Mouse (Mus musculus) hindbrain, embryonic 11.5 days (tissue): ENCODE measurements around the gene Xpnpep1. TPM values are rescaled to one million over a fixed set of nuclear protein-coding genes. Genes with fewer than 3 reads are reported as not detected.

Experiments used
- ATAC-seq: fragments of 200-750 bp; cut with Nextera tagmentation; 2 replicates; pipeline ENCODE4 v1.8.0; 2017; ENCODE audit warnings: mild to moderate bottlenecking, moderate TSS enrichment, moderate library complexity; ENCODE audit not compliant: low FRiP score
- DNase-seq: peaks from one replicate; pipeline ENCODE4 v3.0.0-alpha.2; 2015; ENCODE audit warnings: low spot score
- H3K27ac ChIP-seq: fragments of 300-500 bp; sonication (generic); 2 replicates; pipeline ENCODE4 v1.5.1; 2014; ENCODE audit warnings: mild to moderate bottlenecking, low read depth, low read length
- H3K27me3 ChIP-seq: fragments of 300-500 bp; sonication (generic); 2 replicates; pipeline ENCODE4 v1.6.1; 2014; ENCODE audit warnings: mild to moderate bottlenecking, low read length, moderate library complexity, mixed read lengths; ENCODE audit not compliant: control insufficient read depth, insufficient read depth
- H3K36me3 ChIP-seq: fragments of 300-500 bp; sonication (generic); 2 replicates; pipeline ENCODE4 v1.6.1; 2014; ENCODE audit warnings: mild to moderate bottlenecking, low read length, moderate library complexity, mixed read lengths; ENCODE audit not compliant: control insufficient read depth, insufficient read depth
- H3K4me1 ChIP-seq: fragments of 300-500 bp; sonication (generic); replicated peaks from 2 replicates; pipeline ENCODE4 v1.6.1; 2014; ENCODE audit warnings: low read length, mixed read lengths; ENCODE audit not compliant: control insufficient read depth, insufficient read depth
- H3K4me2 ChIP-seq: fragments of 300-500 bp; sonication (generic); replicated peaks from 2 replicates; pipeline ENCODE4 v1.6.1; 2014; ENCODE audit warnings: mild to moderate bottlenecking, low read depth, low read length
- H3K4me3 ChIP-seq: fragments of 300-500 bp; sonication (generic); 2 replicates; pipeline ENCODE4 v1.5.1; 2014; ENCODE audit warnings: low read depth, low read length
- H3K9ac ChIP-seq: fragments of 300-500 bp; sonication (generic); 2 replicates; pipeline ENCODE4 v1.6.1; 2014; ENCODE audit warnings: low read depth, low read length
- H3K9me3 ChIP-seq: fragments of 300-500 bp; sonication (generic); 2 replicates; pipeline ENCODE4 v1.6.1; 2016; ENCODE audit warnings: low read length; ENCODE audit not compliant: control insufficient read depth
- WGBS: fragments of 180-500 bp; shearing (Covaris S2); extraction: QIAGEN DNeasy Blood & Tissue Kit; methylation state at CpG from one replicate; pipeline ENCODE4 v1.1.7; 2014; 5-methylcytosine and 5-hydroxymethylcytosine counted together
- polyA plus RNA-seq: library from polyadenylated mRNA; unstranded; fragments of >200 nt; fragmentation: Nextera tagmentation; extraction: Ambion mirVana; gene quantifications from 2 replicates; pipeline ENCODE4 v1.2.1, GENCODE M21; 2014

Xpnpep1 gene
- polyA plus RNA-seq, 1 experiment from 2014 or later: 132 TPM

GRCm38 (mm10) chr19:53002166-53003095 lies 37.6 kb downstream of the Xpnpep1 start:
- WGBS: 94% methylated on average over 23 of the region's 23 CpGs
- no peak for DNase-seq
- Histone ChIP-seq H3K9ac (no peak overlapping the region), H3K4me3 (no peak overlapping the region), H3K9me3 (no peaks in the 10 kb centered on the region), H3K27ac (no peak overlapping the region), H3K36me3 (peaks cover 3% of the 10 kb centered on the region), H3K4me1 (no peaks in the 10 kb centered on the region), H3K27me3 (no peaks in the 10 kb centered on the region), H3K4me2 (no peak overlapping the region)
- no peak for ATAC-seq

GRCm38 (mm10) chr19:52992880-52993440 lies 47.1 kb downstream of the Xpnpep1 start:
- no peak overlapping the region for H3K4me2 ChIP-seq
- H3K27me3 ChIP-seq: no peaks in the 10 kb centered on the region
- 0 out of 2 replicates have a peak, but pooled peaks cover 3% of the 10 kb centered on the region for H3K36me3 ChIP-seq
- H3K4me1 ChIP-seq: no peaks in the 10 kb centered on the region
- H3K9ac ChIP-seq: no peak overlapping the region
- DNase-seq (peak; percentile 67), ATAC-seq (peak; percentile 71)
- WGBS: 73% methylated on average over 11 of the region's 11 CpGs
- no peak overlapping the region for H3K27ac ChIP-seq
- no peak overlapping the region for H3K4me3 ChIP-seq
- no peaks in the 10 kb centered on the region for H3K9me3 ChIP-seq

GRCm38 (mm10) chr19:52991924-52992323 lies 48.1 kb downstream of the Xpnpep1 start:
- DNase-seq (no peak), ATAC-seq (no peak)
- Histone ChIP-seq H3K4me2 (no peak overlapping the region), H3K9ac (no peak overlapping the region), H3K27me3 (no peaks in the 10 kb centered on the region), H3K36me3 (0 out of 2 replicates have a peak, but pooled peaks cover 3% of the 10 kb centered on the region), H3K4me3 (no peak overlapping the region), H3K9me3 (no peaks in the 10 kb centered on the region), H3K27ac (no peak overlapping the region), H3K4me1 (no peaks in the 10 kb centered on the region)
- WGBS: 91% methylated on average over 10 of the region's 10 CpGs

GRCm38 (mm10) chr19:52979020-52979711 lies 60.8 kb downstream of the Xpnpep1 start:
- Histone ChIP-seq H3K4me2 (no peak overlapping the region), H3K9ac (no peak overlapping the region), H3K36me3 (no peaks in the 10 kb centered on the region), H3K9me3 (no peaks in the 10 kb centered on the region), H3K4me3 (no peak overlapping the region), H3K4me1 (no peaks in the 10 kb centered on the region), H3K27me3 (no peaks in the 10 kb centered on the region), H3K27ac (no peak overlapping the region)
- no peak for DNase-seq
- ATAC-seq: no peak
- 76% methylated on average over 12 of the region's 12 CpGs for WGBS

GRCm38 (mm10) chr19:52975564-52976185 lies 64.3 kb downstream of the Xpnpep1 start:
- DNase-seq (peak; percentile 89), ATAC-seq (peak; percentile 65)
- WGBS: 54% methylated on average over 15 of the region's 15 CpGs
- Histone ChIP-seq H3K4me2 (no peak overlapping the region), H3K4me3 (no peak overlapping the region), H3K27me3 (no peaks in the 10 kb centered on the region), H3K9ac (no peak overlapping the region), H3K27ac (no peak overlapping the region), H3K9me3 (no peaks in the 10 kb centered on the region), H3K4me1 (no peaks in the 10 kb centered on the region), H3K36me3 (no peaks in the 10 kb centered on the region)

- H3K4me1 ChIP-seq: no peaks in the 10 kb centered on the region
- no peaks in the 10 kb centered on the region for H3K36me3 ChIP-seq
- no peaks in the 10 kb centered on the region for H3K9me3 ChIP-seq
- no peak for ATAC-seq
- H3K4me2 ChIP-seq: no peak overlapping the region
- H3K9ac ChIP-seq: no peak overlapping the region
- no peak overlapping the region for H3K27ac ChIP-seq
- 46% methylated on average over 8 of the region's 8 CpGs for WGBS
- no peaks in the 10 kb centered on the region for H3K27me3 ChIP-seq
- H3K4me3 ChIP-seq: no peak overlapping the region
- DNase-seq: no peak
These were observed 73.7 kb downstream of the Xpnpep1 start for GRCm38 (mm10) chr19:52966339-52966738.

GRCm38 (mm10) chr19:52962745-52963144 lies 77.3 kb downstream of the Xpnpep1 start:
- DNase-seq (no peak), ATAC-seq (no peak)
- Histone ChIP-seq H3K9ac (no peak overlapping the region), H3K4me2 (no peak overlapping the region), H3K36me3 (no peaks in the 10 kb centered on the region), H3K27me3 (no peaks in the 10 kb centered on the region), H3K9me3 (no peaks in the 10 kb centered on the region), H3K4me1 (no peaks in the 10 kb centered on the region), H3K27ac (no peak overlapping the region), H3K4me3 (no peak overlapping the region)
- WGBS: 90% methylated on average over 2 of the region's 2 CpGs

GRCm38 (mm10) chr19:52922678-52923495 lies 117.1 kb downstream of the Xpnpep1 start:
- peak; percentile 77 for ATAC-seq
- no peak overlapping the region for H3K27ac ChIP-seq
- H3K4me1 ChIP-seq: no peaks in the 10 kb centered on the region
- DNase-seq: peak; percentile 83
- H3K4me3 ChIP-seq: no peak overlapping the region
- H3K9ac ChIP-seq: peak overlapping the region; percentile 29; the same call in 1 of the 2 replicates
- peaks cover 4% of the 10 kb centered on the region; the same call in 1 of the 2 replicates for H3K9me3 ChIP-seq
- WGBS: 15% methylated on average over 25 of the region's 25 CpGs
- no peaks in the 10 kb centered on the region for H3K36me3 ChIP-seq
- peak overlapping the region; percentile 28 for H3K4me2 ChIP-seq
- H3K27me3 ChIP-seq: no peaks in the 10 kb centered on the region
